Mouse (Mus musculus): ENCODE data around the gene Rabgef1. TPM values are rescaled to one million over a fixed set of nuclear protein-coding genes. Genes with fewer than 3 reads are reported as not detected.

Gene Rabgef1
- polyA plus RNA-seq, 2 experiments = 13.7 to 19.7 TPM

DNA sequence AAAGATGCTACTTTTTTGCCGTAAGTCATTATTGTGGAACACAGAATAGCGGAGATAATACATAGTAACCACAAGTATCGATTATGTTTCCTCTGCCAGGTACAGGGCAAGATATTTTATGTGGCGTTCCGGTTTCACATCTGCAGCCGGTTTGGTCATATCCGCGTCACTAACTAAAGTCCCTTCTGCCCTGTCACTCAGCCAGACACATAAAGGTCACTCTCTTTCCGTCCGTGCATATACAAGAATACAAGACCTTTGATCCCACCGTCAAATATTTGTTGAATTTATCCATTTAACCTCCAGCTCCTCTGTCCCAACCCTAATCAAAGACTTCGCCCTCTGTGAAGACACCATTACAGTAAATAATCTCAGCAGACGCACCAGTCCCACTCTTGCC is 35.0 kb upstream of the Rabgef1 start:
- peak; percentile 16; the same call in 1 of the 2 replicates for ATAC-seq (ENCODE audit: insufficient read depth)
- no peak overlapping the region for H3K27ac ChIP-seq

DNA sequence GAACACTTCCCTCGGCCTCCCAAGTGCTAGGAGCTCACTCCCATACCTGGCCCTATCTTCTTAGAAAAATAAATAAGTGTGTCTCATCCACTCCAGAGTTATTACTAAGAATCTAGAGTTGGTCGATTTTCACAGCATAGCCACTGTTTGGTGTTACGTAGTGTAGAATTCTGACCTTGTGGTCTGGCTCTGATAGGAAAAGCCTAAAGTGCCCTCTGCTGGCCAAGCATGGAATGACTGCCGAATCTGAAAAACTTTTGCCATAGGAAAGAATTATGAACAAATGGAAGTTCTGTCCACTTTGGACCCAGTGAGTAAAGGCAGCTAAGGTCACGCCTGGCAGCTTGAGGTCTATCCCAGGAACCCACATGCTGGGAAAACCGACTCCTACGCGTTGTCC is 32.2 kb upstream of the Rabgef1 start:
- Histone ChIP-seq H3K9ac (replicated peaks) (no peak overlapping the region), H3K4me1 (replicated peaks; ENCODE audit: control insufficient read depth in 2 of 2, insufficient read depth in 2 of 2, low read length in 1 of 2) (peaks cover 7% of the 10 kb centered on the region in 2 experiments), H3K4me3 (ENCODE audit: insufficient read depth in 1 of 2, low read depth in 2 of 2, low read length in 2 of 2) (no peak overlapping the region), H3K4me2 (ENCODE audit: low read depth) (no peak overlapping the region), H3K36me3 (replicated peaks; ENCODE audit: control insufficient read depth, insufficient read depth, low read depth) (no peaks in the 10 kb centered on the region), H3K27me3 (ENCODE audit: control insufficient read depth, insufficient read depth, low read length) (no peaks in the 10 kb centered on the region), H3K9me3 (ENCODE audit: control insufficient read depth, low read length) (no peaks in the 10 kb centered on the region), H3K27ac (no peak overlapping the region)
- WGBS (ENCODE audit: insufficient replicate concordance) = 16% methylated on average over 8 of the region's 8 CpGs
- ATAC-seq (ENCODE audit: insufficient read depth) (no peak), DNase-seq (ENCODE audit: low read depth in 3 of 3, low spot score in 3 of 3) (peak; percentile 52 to 60 (median 55))
- TF ChIP-seq CTCF (IDR thresholded peaks at IDR 0.05; ENCODE audit: low read depth) = peak; percentile 90
- no peak for TF ChIP-seq EP300 (IDR thresholded peaks at IDR 0.05; ENCODE audit: low read depth)

More for the DNA sequence above, 35.0 kb upstream of the Rabgef1 start:
- DNase-seq (ENCODE audit: low read depth in 3 of 3, low spot score in 3 of 3) = no peak
- H3K4me1 ChIP-seq (replicated peaks; ENCODE audit: control insufficient read depth in 2 of 2, insufficient read depth in 2 of 2, low read length in 1 of 2) = no peaks in the 10 kb centered on the region
- no peak overlapping the region for H3K9ac ChIP-seq (replicated peaks)
- WGBS (ENCODE audit: insufficient replicate concordance) = 83% methylated on average over 13 of the region's 13 CpGs
- H3K4me2 ChIP-seq (ENCODE audit: low read depth) = no peak overlapping the region
- H3K9me3 ChIP-seq (ENCODE audit: control insufficient read depth, low read length) = no peaks in the 10 kb centered on the region
- TF ChIP-seq EP300 (IDR thresholded peaks at IDR 0.05; ENCODE audit: low read depth) = no peak
- no peak for TF ChIP-seq CTCF (IDR thresholded peaks at IDR 0.05; ENCODE audit: low read depth)
- no peaks in the 10 kb centered on the region for H3K27me3 ChIP-seq (ENCODE audit: control insufficient read depth, insufficient read depth, low read length)
- no peak overlapping the region for H3K4me3 ChIP-seq (ENCODE audit: insufficient read depth in 1 of 2, low read depth in 2 of 2, low read length in 2 of 2)
- H3K36me3 ChIP-seq (replicated peaks; ENCODE audit: control insufficient read depth, insufficient read depth, low read depth) = no peaks in the 10 kb centered on the region

DNA sequence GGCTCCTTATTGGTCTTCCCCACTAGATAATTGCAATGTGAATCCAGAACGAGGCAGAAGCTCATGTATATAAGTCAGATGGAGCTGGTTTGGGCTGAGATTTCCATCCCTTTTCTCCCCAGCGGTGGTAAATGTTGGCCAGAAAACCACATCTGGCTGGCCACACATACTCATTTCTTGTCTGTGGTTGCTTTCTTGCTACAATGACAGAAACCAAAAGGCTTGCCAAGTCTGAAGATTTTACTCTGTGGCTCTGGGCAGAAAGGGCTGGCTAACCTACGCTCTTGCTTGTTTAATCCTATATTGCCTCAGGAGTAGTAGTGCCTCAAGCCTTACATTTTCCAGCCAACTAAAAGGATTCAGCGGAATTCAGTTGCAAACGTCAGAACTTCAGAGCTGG is 30.5 kb upstream of the Rabgef1 start:
- no peak overlapping the region for H3K4me2 ChIP-seq (ENCODE audit: low read depth)
- ATAC-seq (ENCODE audit: insufficient read depth) = no peak
- no peaks in the 10 kb centered on the region for H3K27me3 ChIP-seq (ENCODE audit: control insufficient read depth, insufficient read depth, low read length)
- peaks cover 15 to 17% of the 10 kb centered on the region in 2 experiments for H3K4me1 ChIP-seq (replicated peaks; ENCODE audit: control insufficient read depth in 2 of 2, insufficient read depth in 2 of 2, low read length in 1 of 2)
- H3K4me3 ChIP-seq (ENCODE audit: insufficient read depth in 1 of 2, low read depth in 2 of 2, low read length in 2 of 2) = no peak overlapping the region
- no peak overlapping the region for H3K27ac ChIP-seq
- WGBS (ENCODE audit: insufficient replicate concordance) = 57% methylated on average over 5 of the region's 5 CpGs
- no peaks in the 10 kb centered on the region for H3K9me3 ChIP-seq (ENCODE audit: control insufficient read depth, low read length)
- no peak for TF ChIP-seq EP300 (IDR thresholded peaks at IDR 0.05; ENCODE audit: low read depth)
- TF ChIP-seq CTCF (IDR thresholded peaks at IDR 0.05; ENCODE audit: low read depth) = no peak
- H3K9ac ChIP-seq (replicated peaks) = no peak overlapping the region
- no peak for DNase-seq (ENCODE audit: low read depth in 3 of 3, low spot score in 3 of 3)
- no peaks in the 10 kb centered on the region for H3K36me3 ChIP-seq (replicated peaks; ENCODE audit: control insufficient read depth, insufficient read depth, low read depth)

DNA sequence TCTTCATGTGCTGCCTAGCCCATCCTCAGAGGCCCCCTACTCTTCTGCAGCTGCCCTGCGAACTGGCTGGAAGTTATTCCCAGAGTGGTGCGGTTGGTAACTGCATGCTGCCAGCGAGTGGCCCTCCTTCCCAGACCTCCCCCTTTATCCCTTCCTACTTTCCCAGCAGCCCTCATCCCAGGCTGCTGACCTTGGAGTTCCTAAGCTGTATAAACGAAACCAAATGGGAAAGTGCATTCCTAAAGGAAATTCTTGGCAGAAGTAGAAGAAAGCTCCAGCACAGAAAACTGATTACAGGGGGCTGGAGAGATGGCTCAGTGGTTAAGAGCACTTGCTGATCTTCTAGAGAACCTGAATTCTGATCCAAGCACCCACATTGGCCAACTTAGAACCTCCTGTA is 29.6 kb upstream of the Rabgef1 start:
- DNase-seq (ENCODE audit: low read depth in 3 of 3, low spot score in 3 of 3) = no peak
- H3K27me3 ChIP-seq (ENCODE audit: control insufficient read depth, insufficient read depth, low read length) = no peaks in the 10 kb centered on the region
- no peaks in the 10 kb centered on the region for H3K9me3 ChIP-seq (ENCODE audit: control insufficient read depth, low read length)
- no peak overlapping the region for H3K9ac ChIP-seq (replicated peaks)
- H3K36me3 ChIP-seq (replicated peaks; ENCODE audit: control insufficient read depth, insufficient read depth, low read depth) = no peaks in the 10 kb centered on the region
- ATAC-seq (ENCODE audit: insufficient read depth) = no peak
- no peak overlapping the region for H3K4me3 ChIP-seq (ENCODE audit: insufficient read depth in 1 of 2, low read depth in 2 of 2, low read length in 2 of 2)
- H3K4me1 ChIP-seq (replicated peaks; ENCODE audit: control insufficient read depth in 2 of 2, insufficient read depth in 2 of 2, low read length in 1 of 2) = peaks cover 17 to 19% of the 10 kb centered on the region in 2 experiments
- H3K27ac ChIP-seq = no peak overlapping the region
- WGBS (ENCODE audit: insufficient replicate concordance) = 73% methylated on average over 4 of the region's 4 CpGs
- TF ChIP-seq CTCF (IDR thresholded peaks at IDR 0.05; ENCODE audit: low read depth) = no peak
- no peak for TF ChIP-seq EP300 (IDR thresholded peaks at IDR 0.05; ENCODE audit: low read depth)
- no peak overlapping the region for H3K4me2 ChIP-seq (ENCODE audit: low read depth)

DNA sequence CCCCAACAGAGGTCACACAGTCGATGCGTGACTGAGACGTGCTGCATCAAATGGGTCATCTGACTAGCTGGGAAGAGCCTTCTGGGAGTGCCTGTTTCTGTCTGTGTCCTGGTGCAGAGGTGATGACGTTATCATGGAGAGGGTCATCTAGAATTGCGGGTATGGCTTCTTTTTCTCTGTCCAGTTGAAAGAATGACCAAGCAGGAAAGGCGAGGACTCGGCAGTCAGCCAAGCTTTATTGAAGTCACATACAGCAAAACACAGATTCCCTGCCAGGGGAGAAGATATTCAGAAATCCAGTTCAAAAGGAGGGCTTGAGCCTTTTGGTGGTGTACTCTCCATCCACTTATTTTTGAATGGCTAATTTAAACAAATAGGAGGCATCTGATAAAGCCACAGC is 28.5 kb upstream of the Rabgef1 start:
- Histone ChIP-seq H3K9ac (replicated peaks) (peak overlapping the region; percentile 52; the same call in 1 of the 2 replicates), H3K27ac (peak overlapping the region; percentile 81), H3K4me3 (ENCODE audit: insufficient read depth in 1 of 2, low read depth in 2 of 2, low read length in 2 of 2) (0 out of 4 replicates have a peak overlapping the region, but pooled peaks of 1 of the 2 experiments have one; percentile 84), H3K4me1 (replicated peaks; ENCODE audit: control insufficient read depth in 2 of 2, insufficient read depth in 2 of 2, low read length in 1 of 2) (peaks cover 17 to 19% of the 10 kb centered on the region in 2 experiments), H3K4me2 (ENCODE audit: low read depth) (peak overlapping the region; percentile 90), H3K9me3 (ENCODE audit: control insufficient read depth, low read length) (no peaks in the 10 kb centered on the region), H3K36me3 (replicated peaks; ENCODE audit: control insufficient read depth, insufficient read depth, low read depth) (peaks cover 3% of the 10 kb centered on the region; the same call in 1 of the 2 replicates), H3K27me3 (ENCODE audit: control insufficient read depth, insufficient read depth, low read length) (no peaks in the 10 kb centered on the region)
- TF ChIP-seq CTCF (IDR thresholded peaks at IDR 0.05; ENCODE audit: low read depth) (no peak), EP300 (IDR thresholded peaks at IDR 0.05; ENCODE audit: low read depth) (no peak)
- ATAC-seq (ENCODE audit: insufficient read depth) (no peak), DNase-seq (ENCODE audit: low read depth in 3 of 3, low spot score in 3 of 3) (no peak)
- WGBS (ENCODE audit: insufficient replicate concordance) = 84% methylated on average over 7 of the region's 7 CpGs
